Mouse (Mus musculus): ENCODE results near the gene Ttll4.

Ttll4 gene

GRCm38 (mm10) chr1:74712046-74712445 is 50.5 kb downstream of the Ttll4 start:
- no peak for DNase-seq (ENCODE audit: low read depth, low spot score)

GRCm38 (mm10) chr1:74712461-74713098 is 51.0 kb downstream of the Ttll4 start:
- no peak for DNase-seq (ENCODE audit: low read depth, low spot score)

GRCm38 (mm10) chr1:74713099-74713858 is 51.7 kb downstream of the Ttll4 start, which contains the start of gene Cyp27a1:
Gene Cyp27a1, plus strand, starts transcription at chr1:74713574.
- no peak for DNase-seq (ENCODE audit: low read depth, low spot score)

- no peak for DNase-seq (ENCODE audit: low read depth, low spot score)
These were observed 52.5 kb downstream of the Ttll4 start for GRCm38 (mm10) chr1:74713859-74714730.

- no peak for DNase-seq (ENCODE audit: low read depth, low spot score)
These were observed 53.4 kb downstream of the Ttll4 start for GRCm38 (mm10) chr1:74714967-74715366.

GRCm38 (mm10) chr1:74715468-74715867 is 53.9 kb downstream of the Ttll4 start:
- no peak for DNase-seq (ENCODE audit: low read depth, low spot score)

GRCm38 (mm10) chr1:74715886-74716285 is 54.3 kb downstream of the Ttll4 start:
- DNase-seq (ENCODE audit: low read depth, low spot score), result no peak

GRCm38 (mm10) chr1:74718113-74718512 is 56.6 kb downstream of the Ttll4 start:
- no peak for DNase-seq (ENCODE audit: low read depth, low spot score)

- DNase-seq (ENCODE audit: low read depth, low spot score), result no peak
These were observed 57.7 kb downstream of the Ttll4 start for GRCm38 (mm10) chr1:74719281-74719680.

GRCm38 (mm10) chr1:74721657-74722056 is 60.1 kb downstream of the Ttll4 start:
- no peak for DNase-seq (ENCODE audit: low read depth, low spot score)

- DNase-seq (ENCODE audit: low read depth, low spot score), result no peak
These were observed 62.2 kb downstream of the Ttll4 start for GRCm38 (mm10) chr1:74723748-74724147.

GRCm38 (mm10) chr1:74726114-74726513 is 64.6 kb downstream of the Ttll4 start:
- no peak for DNase-seq (ENCODE audit: low read depth, low spot score)

- DNase-seq (ENCODE audit: low read depth, low spot score), result no peak
These were observed 65.1 kb downstream of the Ttll4 start for GRCm38 (mm10) chr1:74726674-74727073.

GRCm38 (mm10) chr1:74728446-74728845 is 66.9 kb downstream of the Ttll4 start:
- DNase-seq (ENCODE audit: low read depth, low spot score), result no peak

- DNase-seq (ENCODE audit: low read depth, low spot score), result no peak
These were observed 75.4 kb downstream of the Ttll4 start for GRCm38 (mm10) chr1:74736977-74737376.

GRCm38 (mm10) chr1:74737500-74737899 is 76.0 kb downstream of the Ttll4 start:
- DNase-seq (ENCODE audit: low read depth, low spot score), result no peak

GRCm38 (mm10) chr1:74740846-74741245 is 79.3 kb downstream of the Ttll4 start:
- no peak for DNase-seq (ENCODE audit: low read depth, low spot score)

- DNase-seq (ENCODE audit: low read depth, low spot score), result no peak
These were observed 85.8 kb downstream of the Ttll4 start for GRCm38 (mm10) chr1:74747335-74747734.

- no peak for DNase-seq (ENCODE audit: low read depth, low spot score)
These were observed 87.2 kb downstream of the Ttll4 start, which contains the start of gene Prkag3 for GRCm38 (mm10) chr1:74748643-74749271. Gene Prkag3, minus strand, starts transcription at chr1:74749221.

GRCm38 (mm10) chr1:74749301-74749700 is 87.8 kb downstream of the Ttll4 start:
- no peak for DNase-seq (ENCODE audit: low read depth, low spot score)

GRCm38 (mm10) chr1:74750683-74751082 is 89.1 kb downstream of the Ttll4 start:
- no peak for DNase-seq (ENCODE audit: low read depth, low spot score)

GRCm38 (mm10) chr1:74752150-74752549 is 90.6 kb downstream of the Ttll4 start:
- no peak for DNase-seq (ENCODE audit: low read depth, low spot score)

All from brain, embryonic 18.5 days (tissue).